In the genomic region with DNA sequence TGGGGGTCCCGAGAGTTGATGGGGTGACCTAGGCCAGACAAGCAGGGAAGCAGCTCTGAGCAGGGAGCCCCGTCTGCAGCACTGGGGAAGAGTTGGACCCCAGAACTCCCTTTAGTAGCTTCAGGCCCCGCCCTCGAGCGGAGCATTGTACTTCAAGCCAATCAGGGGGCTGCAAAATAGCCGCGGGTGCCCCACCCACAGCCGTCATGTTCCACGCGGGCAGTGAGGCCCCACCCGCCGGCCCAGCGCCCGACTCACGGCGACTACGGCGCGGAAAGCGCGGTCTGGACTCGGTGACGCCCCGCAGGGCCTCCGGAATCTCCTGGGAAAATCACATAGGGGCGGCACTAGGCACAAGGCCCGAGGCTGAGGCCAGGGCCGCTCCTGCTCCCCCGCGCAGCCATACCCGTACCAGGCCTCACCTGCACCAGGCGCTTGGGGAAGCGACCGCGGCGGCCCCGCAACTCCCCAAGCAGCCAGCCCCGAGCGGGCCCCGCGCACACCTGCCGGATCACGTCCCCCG, we compare ENCODE assay signal across 8 mouse cellular contexts. TPM values are rescaled to one million over a fixed set of nuclear protein-coding genes. Genes with fewer than 3 reads are reported as not detected.
DNase-seq lines count a peak whose midpoint lies in the region; ATAC-seq lines count a peak whose summit lies in the region.

No protein-coding gene starts in this region.

- no peaks in the 10 kb centered on the region for H3K9me3 ChIP-seq in embryonic facial prominence, embryonic 12.5 days
- H3K9me3 ChIP-seq in midbrain, embryonic 11.5 days (ENCODE audit: control insufficient read depth, low read length): no peaks in the 10 kb centered on the region

- peak overlapping the region; percentile 91 for H3K4me2 ChIP-seq in embryonic facial prominence, embryonic 12.5 days (replicated peaks)
- peak overlapping the region; percentile 98 for H3K4me2 ChIP-seq in midbrain, embryonic 11.5 days

- ATAC-seq in embryonic facial prominence, embryonic 12.5 days (ENCODE audit: insufficient number of reproducible peaks, insufficient read depth, low FRiP score, low TSS enrichment): peak; percentile 91
- peak; percentile 89 for ATAC-seq in midbrain, embryonic 11.5 days (ENCODE audit: low FRiP score)

- WGBS in embryonic facial prominence, embryonic 12.5 days: under 1% methylated on average over 44 of the region's 44 CpGs
- WGBS in midbrain, embryonic 11.5 days: under 1% methylated on average over 44 of the region's 44 CpGs

- H3K9ac ChIP-seq in embryonic facial prominence, embryonic 12.5 days: peak overlapping the region; percentile 67
- H3K9ac ChIP-seq in midbrain, embryonic 11.5 days (ENCODE audit: low read length): peak overlapping the region; percentile 77

- intact Hi-C loops in left cerebral cortex, postnatal 4 days (cut with DNase I): no loop called here

- peak overlapping the region; percentile 37 for H3K27ac ChIP-seq in embryonic facial prominence, embryonic 12.5 days
- H3K27ac ChIP-seq in midbrain, embryonic 11.5 days (ENCODE audit: low read depth, low read length): no peak overlapping the region

- DNase-seq in adrenal gland, postnatal 4 days (ENCODE audit: low spot score in 2 of 2): peak; percentile 79 to 83
- peak; percentile 100 for DNase-seq in heart, adult 11 months
- DNase-seq in kidney, adult 11 months: peak; percentile 93
- peak; percentile 81 for DNase-seq in left cerebral cortex, postnatal 4 days
- peak; percentile 95 for DNase-seq in midbrain, embryonic 11.5 days (ENCODE audit: low spot score, missing footprints)
- peak; percentile 81 for DNase-seq in right cerebral cortex, postnatal 4 days
- DNase-seq in urinary bladder, postnatal 4 days (ENCODE audit: low spot score in 2 of 2): peak; percentile 91 to 93

- H3K4me3 ChIP-seq in embryonic facial prominence, embryonic 12.5 days: peak overlapping the region; percentile 49
- H3K4me3 ChIP-seq in midbrain, embryonic 11.5 days (ENCODE audit: low read depth, low read length): peak overlapping the region; percentile 49

- H3K4me1 ChIP-seq in embryonic facial prominence, embryonic 12.5 days: peaks cover 9% of the 10 kb centered on the region
- peaks cover 8% of the 10 kb centered on the region for H3K4me1 ChIP-seq in midbrain, embryonic 11.5 days (ENCODE audit: control insufficient read depth, insufficient read depth, low read length)

- H3K36me3 ChIP-seq in embryonic facial prominence, embryonic 12.5 days: peaks cover 22% of the 10 kb centered on the region
- H3K36me3 ChIP-seq in midbrain, embryonic 11.5 days (ENCODE audit: control insufficient read depth, insufficient read depth, low read length): peaks cover 7% of the 10 kb centered on the region; the same call in 1 of the 2 replicates

- no peaks in the 10 kb centered on the region for H3K27me3 ChIP-seq in embryonic facial prominence, embryonic 12.5 days
- H3K27me3 ChIP-seq in midbrain, embryonic 11.5 days (ENCODE audit: control insufficient read depth, insufficient read depth, low read length): no peaks in the 10 kb centered on the region

RNA-seq across cellular contexts. Expression of gene Sh3d21, which starts 0.7 kb away (rescaled TPM):
- 1 to 10 TPM; 4.2 to 4.3 TPM for total RNA-seq in adrenal gland, postnatal 4 days (2021)
- polyA plus RNA-seq in embryonic facial prominence, embryonic 12.5 days (2016; fragmentation: Nextera tagmentation; extraction: Ambion mirVana): 7.0 and 8.4 TPM in 2 replicates
- 1 to 10 TPM in 1 of 2 experiments, under 1 TPM in 1; 0.58 to 1.3 TPM for total RNA-seq in left cerebral cortex, postnatal 4 days (2021)
- polyA plus RNA-seq in midbrain, embryonic 11.5 days (2014; fragmentation: Nextera tagmentation; extraction: Ambion mirVana): 1.4 TPM in 2 replicates

RNA-seq across cellular contexts. Expression of gene Eva1b, which starts 15.1 kb away (rescaled TPM):
- 10 to 100 TPM; 67.2 to 69.6 TPM for total RNA-seq in adrenal gland, postnatal 4 days (2021)
- 68.9 and 69.4 TPM in 2 replicates for polyA plus RNA-seq in embryonic facial prominence, embryonic 12.5 days (2016; fragmentation: Nextera tagmentation; extraction: Ambion mirVana)
- total RNA-seq in left cerebral cortex, postnatal 4 days (2021): 1 to 10 TPM; 6.3 to 7.2 TPM
- polyA plus RNA-seq in midbrain, embryonic 11.5 days (2014; fragmentation: Nextera tagmentation; extraction: Ambion mirVana): 22.4 and 24.8 TPM in 2 replicates

RNA-seq across cellular contexts. Expression of gene Thrap3, which starts 40.0 kb away (rescaled TPM):
- total RNA-seq in adrenal gland, postnatal 4 days (2021): 100 to 1,000 TPM; 319 to 332 TPM
- 298 and 302 TPM in 2 replicates for polyA plus RNA-seq in embryonic facial prominence, embryonic 12.5 days (2016; fragmentation: Nextera tagmentation; extraction: Ambion mirVana)
- 100 to 1,000 TPM; 165 TPM for total RNA-seq in left cerebral cortex, postnatal 4 days (2021)
- 192 and 219 TPM in 2 replicates for polyA plus RNA-seq in midbrain, embryonic 11.5 days (2014; fragmentation: Nextera tagmentation; extraction: Ambion mirVana)

RNA-seq across cellular contexts. Expression of gene Stk40, which starts 58.8 kb away (rescaled TPM):
- 10 to 100 TPM; 25.9 to 30.5 TPM for total RNA-seq in adrenal gland, postnatal 4 days (2021)
- 45.7 and 48.0 TPM in 2 replicates for polyA plus RNA-seq in embryonic facial prominence, embryonic 12.5 days (2016; fragmentation: Nextera tagmentation; extraction: Ambion mirVana)
- total RNA-seq in left cerebral cortex, postnatal 4 days (2021): 10 to 100 TPM; 23.7 to 25.0 TPM
- polyA plus RNA-seq in midbrain, embryonic 11.5 days (2014; fragmentation: Nextera tagmentation; extraction: Ambion mirVana): 20.8 and 25.4 TPM in 2 replicates

Comparison
In these comparisons a context has a peak if more than half of its experiments do, and no peak if none do; other contexts are left out.
1. RNA of gene Eva1b, which starts 15.1 kb away (total RNA-seq): 67.2 to 69.6 TPM in adrenal gland, postnatal 4 days; 6.3 to 7.2 TPM in left cerebral cortex, postnatal 4 days; every median in the first group is over 4 times any median in the second.
2. Peak in every context shown above with its lines, with median percentiles within 50 percentile points of each other: DNase-seq.